Mouse (Mus musculus) brain, embryonic 14.5 days (tissue): ENCODE results near the gene Oit1. TPM values are rescaled to one million over a fixed set of nuclear protein-coding genes. Genes with fewer than 3 reads are reported as not detected.
A peak's percentile ranks its signal among the peaks of the same experiment; 100 is the strongest.

ENCODE experiments used
- DNase-seq: peaks from one replicate; pipeline ENCODE4 v3.0.0-alpha.2; 2011; ENCODE audit warnings: low read depth
- CTCF ChIP-seq: fragments of 200-500 bp; IDR thresholded peaks from 2 replicates; pipeline ENCODE4 v1.5.1; 2012; ENCODE audit warnings: inconsistent platforms, mild to moderate bottlenecking, moderate library complexity, borderline replicate concordance; ENCODE audit not compliant: insufficient read depth, insufficient read length; ENCODE audit errors: extremely low read depth
- POLR2A ChIP-seq: fragments of 200-500 bp; IDR thresholded peaks from 2 replicates; pipeline ENCODE4 v1.6.1; 2012; ENCODE audit warnings: mild to moderate bottlenecking, inconsistent platforms, borderline replicate concordance; ENCODE audit not compliant: poor library complexity, insufficient read depth, insufficient read length, severe bottlenecking; ENCODE audit errors: extremely low read depth
- polyA plus RNA-seq: library from polyadenylated mRNA; depleted of rRNA; stranded (reverse); fragments of >200 nt; gene quantifications from 2 replicates; pipeline ENCODE4 v1.2.3, GENCODE M21; 2012

Gene Oit1
- polyA plus RNA-seq, 1 experiment = 0.07 TPM

DNA sequence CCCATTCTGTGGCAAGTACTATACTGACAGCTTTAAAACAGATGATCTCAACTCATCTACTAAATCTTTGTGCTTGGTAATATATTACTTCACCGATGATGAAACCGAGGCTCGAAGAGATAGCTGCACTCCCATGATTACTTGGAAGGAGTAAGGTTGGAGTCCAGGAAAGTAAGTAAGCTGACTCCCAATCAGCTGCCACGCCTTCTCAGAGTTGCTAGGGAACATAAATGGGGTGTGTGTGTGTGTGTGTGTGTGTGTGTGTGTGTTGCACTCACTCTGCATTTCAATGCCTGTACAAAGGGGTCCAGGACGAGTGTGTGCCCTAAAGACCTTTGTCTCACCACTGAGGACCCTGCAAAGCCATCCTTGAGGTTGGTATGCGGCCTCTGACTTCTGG, 12.7 kb downstream of the Oit1 start:
- no peak for TF ChIP-seq POLR2A
- no peak for TF ChIP-seq CTCF
- no peak for DNase-seq

- no peak for DNase-seq
- TF ChIP-seq POLR2A = no peak
- TF ChIP-seq CTCF = no peak
Measured at GRCm38 (mm10) chr14:8356836-8357235, 21.7 kb downstream of the Oit1 start.

DNA sequence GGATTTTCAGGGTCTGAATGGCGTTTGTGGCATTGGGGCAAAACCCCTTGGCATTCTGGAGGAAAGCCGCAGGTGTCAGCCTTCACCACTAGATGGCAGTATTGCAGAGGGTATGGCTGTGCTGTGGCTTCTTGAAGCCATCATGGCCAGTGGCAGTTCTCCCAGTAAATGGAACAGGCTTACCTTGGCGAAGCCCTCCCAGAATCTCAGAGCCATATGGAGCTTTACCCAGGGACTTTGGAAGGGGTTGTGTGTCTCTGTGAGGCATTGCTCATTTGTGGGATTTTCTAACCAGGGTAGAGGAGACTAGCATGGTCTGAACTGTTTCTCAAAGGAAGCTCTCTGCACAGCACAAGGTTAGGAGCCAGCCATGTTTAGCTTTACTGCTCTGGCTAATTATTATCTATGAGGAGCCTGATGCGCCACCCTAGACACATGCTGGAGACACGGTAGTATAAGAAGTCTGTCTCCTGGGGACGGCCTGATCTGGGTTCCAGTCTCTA, 22.5 kb downstream of the Oit1 start:
- DNase-seq = peak; percentile 91
- no peak for TF ChIP-seq POLR2A
- TF ChIP-seq CTCF = peak; percentile 96

DNA sequence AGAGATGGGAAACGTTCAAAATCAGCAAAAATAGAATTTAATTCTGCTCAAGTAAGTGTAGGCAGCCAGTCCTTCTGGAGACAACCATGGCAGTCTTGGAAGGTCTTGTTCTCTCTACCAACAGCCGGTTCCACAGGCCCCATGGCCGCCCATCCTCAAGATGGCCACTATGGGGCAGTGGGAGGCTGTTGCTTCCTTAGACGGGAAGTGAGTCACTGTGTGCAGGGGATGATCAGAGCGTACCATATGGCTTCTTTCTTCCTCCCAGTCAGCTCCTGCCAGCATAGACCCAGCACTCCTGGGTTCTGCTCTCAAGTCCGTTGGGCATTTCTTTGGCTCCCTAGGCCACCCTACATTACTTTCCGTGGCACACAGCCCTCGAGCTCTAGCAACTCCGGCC, 29.6 kb downstream of the Oit1 start:
- no peak for DNase-seq

GRCm38 (mm10) chr14:8346255-8346997, 32.1 kb downstream of the Oit1 start:
- TF ChIP-seq CTCF (peak; percentile 94), POLR2A (no peak)

More for the DNA sequence above, 29.6 kb downstream of the Oit1 start:
- TF ChIP-seq POLR2A (no peak), CTCF (peak; percentile 28; the same call in 1 of the 2 replicates)

GRCm38 (mm10) chr14:8345566-8345965, 33.0 kb downstream of the Oit1 start:
- no peak for DNase-seq
- TF ChIP-seq CTCF (no peak), POLR2A (no peak)

More at GRCm38 (mm10) chr14:8346255-8346997, 32.1 kb downstream of the Oit1 start:
- peak; percentile 91 for DNase-seq

GRCm38 (mm10) chr14:8342509-8343106, 35.9 kb downstream of the Oit1 start:
- DNase-seq = no peak
- no peak for TF ChIP-seq POLR2A
- no peak for TF ChIP-seq CTCF

GRCm38 (mm10) chr14:8340226-8340625, 38.3 kb downstream of the Oit1 start:
- TF ChIP-seq CTCF (no peak), POLR2A (no peak)
- no peak for DNase-seq

DNA sequence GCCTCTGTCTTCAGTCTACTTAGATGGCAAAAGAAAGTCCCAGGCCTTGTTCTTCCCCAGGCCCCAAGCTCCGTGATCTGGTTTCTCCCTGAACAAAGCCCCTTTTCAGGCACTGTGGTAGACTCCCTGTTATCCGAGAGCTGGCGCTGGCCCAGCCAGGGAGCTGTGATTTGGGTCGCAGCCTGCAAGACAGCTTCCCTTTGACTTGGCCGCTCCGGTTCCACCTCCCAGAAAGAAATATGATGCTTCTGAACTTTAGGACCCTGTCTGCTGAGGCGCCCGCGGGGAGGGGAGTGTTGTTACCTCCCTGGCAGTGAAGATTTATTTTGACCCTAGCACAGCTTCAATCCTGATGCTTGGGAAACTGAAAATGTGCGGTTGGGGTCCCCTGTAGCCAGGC, 42.6 kb downstream of the Oit1 start:
- DNase-seq = peak; percentile 51

GRCm38 (mm10) chr14:8334511-8334910, 44.0 kb downstream of the Oit1 start:
- DNase-seq = no peak
- TF ChIP-seq CTCF (no peak), POLR2A (no peak)

More for the DNA sequence above, 42.6 kb downstream of the Oit1 start:
- TF ChIP-seq CTCF = no peak
- TF ChIP-seq POLR2A = no peak

DNA sequence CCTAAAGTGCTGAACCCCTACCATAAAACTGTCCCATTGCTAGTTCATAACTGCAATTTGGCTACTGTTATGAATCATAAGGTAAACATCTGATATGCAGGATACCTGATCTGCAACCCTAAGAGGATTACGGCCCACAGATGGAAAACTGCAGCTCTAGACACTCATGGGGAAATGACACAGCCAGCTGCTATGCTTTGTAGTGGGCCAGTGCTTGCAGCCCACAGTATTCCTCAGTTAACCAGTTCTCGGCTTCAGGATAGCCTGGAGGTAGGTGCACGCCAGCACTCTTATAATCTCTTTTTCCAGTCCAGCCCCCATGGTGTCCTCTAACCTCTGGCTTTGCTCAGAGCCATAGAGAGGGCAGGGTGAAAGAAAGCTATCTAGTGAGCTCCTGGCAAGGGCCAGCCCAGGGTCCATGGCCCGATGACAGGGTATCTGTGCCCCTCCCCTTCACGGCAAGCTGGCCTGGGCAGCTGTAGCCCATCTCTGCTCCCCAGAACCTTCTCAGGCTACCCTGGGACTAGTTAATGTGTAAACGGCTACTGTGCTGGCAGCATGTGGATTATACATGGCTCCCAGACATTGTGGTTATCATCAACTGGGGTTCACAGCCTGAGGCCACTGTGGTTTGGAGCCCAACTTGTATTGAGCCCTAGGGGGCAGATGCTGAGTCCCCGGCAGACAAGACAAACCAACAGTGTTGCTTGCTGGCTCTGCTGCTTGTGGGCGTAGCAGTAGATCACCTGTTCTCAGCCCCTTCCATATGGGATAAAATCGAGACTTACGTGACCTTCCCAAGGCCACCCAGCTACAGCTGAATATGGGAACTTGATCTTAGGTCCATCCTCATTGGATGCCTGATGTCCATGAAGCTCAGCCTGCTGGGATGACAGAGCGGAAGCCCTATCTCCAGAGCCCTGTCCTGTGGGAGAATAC, 46.0 kb downstream of the Oit1 start:
- TF ChIP-seq CTCF (no peak), POLR2A (no peak)
- no peak for DNase-seq
